Mouse (Mus musculus) liver (tissue): ENCODE measurements around the gene Ifnl3.
"Not testable (repeated sequence)": the region's sequence is repeated elsewhere in the genome, so short reads cannot be mapped to it uniquely, and the experiment has no call there.

Source experiments
- DNase-seq: peaks from one replicate; pipeline ENCODE4 v3.0.0-alpha.2; 2020; ENCODE audit warnings: mixed read lengths

The Ifnl3 gene

GRCm38 (mm10) chr7:28522536-28522935, at the start of gene Ifnl3:
Ifnl3 (plus strand) TSS chr7:28522836.
- not testable (repeated sequence) for DNase-seq

- DNase-seq: no peak
Measured at GRCm38 (mm10) chr7:28476191-28476590, 46.4 kb upstream of the Ifnl3 start.

GRCm38 (mm10) chr7:28477363-28477762, 45.3 kb upstream of the Ifnl3 start:
- DNase-seq: no peak

GRCm38 (mm10) chr7:28478854-28479253, 43.8 kb upstream of the Ifnl3 start:
- DNase-seq: peak; percentile 41

- no peak for DNase-seq
Measured at GRCm38 (mm10) chr7:28482854-28483253, 39.8 kb upstream of the Ifnl3 start.

GRCm38 (mm10) chr7:28484192-28484591, 38.4 kb upstream of the Ifnl3 start:
- no peak for DNase-seq

- peak; percentile 34 for DNase-seq
Measured at GRCm38 (mm10) chr7:28488030-28488491, 34.6 kb upstream of the Ifnl3 start.

GRCm38 (mm10) chr7:28490410-28490809, 32.2 kb upstream of the Ifnl3 start:
- DNase-seq: peak; percentile 65

GRCm38 (mm10) chr7:28490903-28491302, 31.7 kb upstream of the Ifnl3 start:
- DNase-seq: no peak

- no peak for DNase-seq
Measured at GRCm38 (mm10) chr7:28492310-28492709, 30.3 kb upstream of the Ifnl3 start.

- DNase-seq: no peak
Measured at GRCm38 (mm10) chr7:28495426-28495825, 27.2 kb upstream of the Ifnl3 start.

GRCm38 (mm10) chr7:28505585-28505984, 17.1 kb upstream of the Ifnl3 start:
- no peak for DNase-seq

- not testable (repeated sequence) for DNase-seq
Measured at GRCm38 (mm10) chr7:28509121-28509520, 13.5 kb upstream of the Ifnl3 start.

- not testable (repeated sequence) for DNase-seq
Measured at GRCm38 (mm10) chr7:28510405-28510974, 12.1 kb upstream of the Ifnl3 start, which contains the start of gene Ifnl2. Ifnl2 (minus strand) TSS chr7:28510455.

GRCm38 (mm10) chr7:28511441-28511840, 11.2 kb upstream of the Ifnl3 start:
- no peak for DNase-seq

- DNase-seq: peak; percentile 80
Measured at GRCm38 (mm10) chr7:28527922-28528719, 5.5 kb downstream of the Ifnl3 start.

GRCm38 (mm10) chr7:28532005-28532404, 9.4 kb downstream of the Ifnl3 start:
- DNase-seq: no peak

GRCm38 (mm10) chr7:28538886-28539285, 16.2 kb downstream of the Ifnl3 start:
- DNase-seq: not testable (repeated sequence)

- DNase-seq: no peak
Measured at GRCm38 (mm10) chr7:28540526-28540925, 17.9 kb downstream of the Ifnl3 start, which contains the start of gene Sycn. Sycn (plus strand) TSS chr7:28540885.

GRCm38 (mm10) chr7:28544051-28544601, 21.5 kb downstream of the Ifnl3 start:
- DNase-seq: no peak

GRCm38 (mm10) chr7:28545048-28545890, 22.6 kb downstream of the Ifnl3 start:
- DNase-seq: no peak

- DNase-seq: no peak
Measured at GRCm38 (mm10) chr7:28545891-28546210, 23.2 kb downstream of the Ifnl3 start.

- DNase-seq: no peak
Measured at GRCm38 (mm10) chr7:28546649-28547048, 24.0 kb downstream of the Ifnl3 start.
